Mouse (Mus musculus): ENCODE measurements around the gene Tmem262. TPM values are rescaled to one million over a fixed set of nuclear protein-coding genes. Genes with fewer than 3 reads are reported as not detected.

Tmem262 gene
- polyA plus RNA-seq, 1 experiment, result 219 TPM

DNA sequence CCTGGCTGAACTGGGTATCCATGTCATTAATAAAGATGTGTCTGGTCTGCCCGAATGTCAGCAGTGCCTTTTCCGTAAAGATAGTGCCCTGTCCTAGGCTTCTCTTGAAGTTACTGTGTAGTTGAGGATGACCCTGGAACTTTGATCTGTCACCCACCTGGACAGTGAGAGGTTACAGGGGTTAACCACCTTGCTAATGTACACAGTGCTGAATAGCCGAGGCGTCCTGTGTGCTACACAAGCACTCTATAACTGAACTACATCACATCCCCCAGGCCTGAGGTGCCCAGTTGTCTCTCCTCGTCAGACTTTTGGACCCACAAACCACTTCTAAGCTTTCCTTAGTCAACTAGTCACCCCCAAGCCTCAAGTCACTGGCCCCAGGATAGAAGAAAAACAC lies 17.4 kb upstream of the Tmem262 start:
- Histone ChIP-seq H3K27me3 (ENCODE audit: control insufficient read depth, insufficient read depth, low read length) (no peaks in the 10 kb centered on the region), H3K4me3 (ENCODE audit: control insufficient read depth, low read depth, low read length) (peak overlapping the region; percentile 94), H3K4me1 (ENCODE audit: control insufficient read depth, insufficient read depth, low read length) (peaks cover 18% of the 10 kb centered on the region), H3K27ac (ENCODE audit: control insufficient read depth, insufficient read depth, low read depth, low read length) (peak overlapping the region; percentile 95), H3K36me3 (ENCODE audit: control insufficient read depth, insufficient read depth, low read length) (no peaks in the 10 kb centered on the region)
- TF ChIP-seq CTCF (IDR thresholded peaks at IDR 0.05; ENCODE audit: control insufficient read depth, insufficient read depth, insufficient replicate concordance, low read depth, low read length) (no peak), POLR2A (IDR thresholded peaks at IDR 0.05; ENCODE audit: control insufficient read depth, low read depth, low read length) (no peak; the same call in 1 of the 2 replicates)

DNA sequence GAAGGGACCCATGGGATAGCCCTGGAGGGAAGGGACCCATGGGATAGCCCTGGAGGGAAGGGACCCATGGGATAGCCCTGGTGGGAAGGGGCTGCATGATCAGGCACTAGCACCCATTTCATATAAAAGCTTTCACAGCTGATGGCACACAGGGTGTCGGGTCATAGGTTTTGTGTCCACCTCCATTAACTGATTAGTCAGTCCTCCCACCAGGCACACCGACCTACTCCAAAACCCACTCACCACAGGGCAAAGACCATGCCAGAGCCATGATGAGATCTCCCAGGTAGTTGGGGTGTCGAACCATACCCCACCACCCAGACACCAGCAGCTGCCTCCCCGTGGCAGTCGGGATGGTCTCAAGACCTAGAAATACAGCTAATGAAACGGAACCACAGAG lies 16.8 kb upstream of the Tmem262 start:
- no peaks in the 10 kb centered on the region for H3K36me3 ChIP-seq (ENCODE audit: control insufficient read depth, insufficient read depth, low read length)
- peaks cover 24% of the 10 kb centered on the region for H3K4me1 ChIP-seq (ENCODE audit: control insufficient read depth, insufficient read depth, low read length)
- TF ChIP-seq POLR2A (IDR thresholded peaks at IDR 0.05; ENCODE audit: control insufficient read depth, low read depth, low read length), result no peak
- TF ChIP-seq CTCF (IDR thresholded peaks at IDR 0.05; ENCODE audit: control insufficient read depth, insufficient read depth, insufficient replicate concordance, low read depth, low read length), result no peak
- H3K27me3 ChIP-seq (ENCODE audit: control insufficient read depth, insufficient read depth, low read length), result no peaks in the 10 kb centered on the region
- no peak overlapping the region for H3K27ac ChIP-seq (ENCODE audit: control insufficient read depth, insufficient read depth, low read depth, low read length)
- peak overlapping the region; percentile 94 for H3K4me3 ChIP-seq (ENCODE audit: control insufficient read depth, low read depth, low read length)

DNA sequence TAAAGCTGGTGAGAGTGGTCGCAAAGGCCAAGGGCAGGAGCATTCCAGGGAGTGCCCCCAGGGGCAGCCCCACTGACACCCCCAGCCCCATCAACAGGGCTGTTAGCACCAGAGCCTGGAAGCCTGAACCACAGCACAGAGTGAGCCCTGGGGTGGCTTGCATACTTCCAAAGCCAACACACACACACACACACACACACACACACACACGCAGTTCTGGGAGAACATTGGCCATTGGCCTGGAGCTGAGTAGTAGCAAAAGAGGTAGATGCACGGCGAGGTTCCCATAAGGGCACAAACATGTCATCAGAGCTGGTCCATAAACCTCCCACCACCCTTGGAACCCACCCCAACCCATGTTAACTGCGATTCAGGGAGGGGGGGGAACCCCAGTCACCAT lies 13.3 kb upstream of the Tmem262 start:
- H3K27me3 ChIP-seq (ENCODE audit: control insufficient read depth, insufficient read depth, low read length), result no peaks in the 10 kb centered on the region
- no peak overlapping the region for H3K4me3 ChIP-seq (ENCODE audit: control insufficient read depth, low read depth, low read length)
- TF ChIP-seq POLR2A (IDR thresholded peaks at IDR 0.05; ENCODE audit: control insufficient read depth, low read depth, low read length) (no peak), CTCF (IDR thresholded peaks at IDR 0.05; ENCODE audit: control insufficient read depth, insufficient read depth, insufficient replicate concordance, low read depth, low read length) (no peak)
- no peak overlapping the region for H3K27ac ChIP-seq (ENCODE audit: control insufficient read depth, insufficient read depth, low read depth, low read length)
- peaks cover 23% of the 10 kb centered on the region for H3K4me1 ChIP-seq (ENCODE audit: control insufficient read depth, insufficient read depth, low read length)
- H3K36me3 ChIP-seq (ENCODE audit: control insufficient read depth, insufficient read depth, low read length), result no peaks in the 10 kb centered on the region

DNA sequence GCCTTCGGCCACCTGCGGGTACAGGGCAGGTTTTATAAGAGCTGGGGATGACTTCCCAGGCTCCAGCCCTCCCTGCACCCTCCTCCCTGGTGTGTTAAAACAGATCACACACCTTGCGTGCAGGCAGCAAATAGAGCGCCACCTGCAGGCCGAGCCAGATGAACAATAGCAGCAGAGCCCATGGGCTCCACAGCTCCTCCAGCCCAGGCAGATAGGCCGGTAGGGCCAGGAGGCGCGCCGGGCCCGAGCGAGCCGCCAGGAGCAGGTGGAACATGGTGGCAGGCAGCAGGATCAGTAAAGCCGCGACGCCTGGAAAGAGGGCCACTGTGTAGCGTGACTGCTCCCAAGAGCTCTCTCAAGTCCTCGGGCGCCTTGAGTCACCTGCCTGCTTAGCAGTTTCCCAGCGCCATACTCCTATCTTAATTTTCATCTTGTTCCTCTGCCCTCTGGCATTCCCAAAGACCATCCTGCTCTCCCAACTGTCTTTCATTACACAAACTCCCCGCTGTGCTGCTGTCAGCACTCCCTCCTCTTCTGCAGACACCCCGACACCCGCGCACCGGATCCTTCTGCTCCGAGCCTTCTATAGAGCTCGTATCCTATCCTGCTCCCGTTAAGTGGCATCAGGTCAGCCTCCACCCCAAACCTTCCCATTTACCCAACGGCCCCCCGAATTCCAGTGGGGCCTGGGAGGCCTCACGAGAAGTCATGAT lies 12.7 kb upstream of the Tmem262 start:
- no peak overlapping the region for H3K27ac ChIP-seq (ENCODE audit: control insufficient read depth, insufficient read depth, low read depth, low read length)
- no peaks in the 10 kb centered on the region for H3K27me3 ChIP-seq (ENCODE audit: control insufficient read depth, insufficient read depth, low read length)
- H3K4me3 ChIP-seq (ENCODE audit: control insufficient read depth, low read depth, low read length), result peak overlapping the region; percentile 10
- peaks cover 22% of the 10 kb centered on the region for H3K4me1 ChIP-seq (ENCODE audit: control insufficient read depth, insufficient read depth, low read length)
- H3K36me3 ChIP-seq (ENCODE audit: control insufficient read depth, insufficient read depth, low read length), result no peaks in the 10 kb centered on the region
- TF ChIP-seq POLR2A (IDR thresholded peaks at IDR 0.05; ENCODE audit: control insufficient read depth, low read depth, low read length) (0 out of 2 replicates have a peak, but pooled peaks have one; percentile 12), CTCF (IDR thresholded peaks at IDR 0.05; ENCODE audit: control insufficient read depth, insufficient read depth, insufficient replicate concordance, low read depth, low read length) (peak; percentile 81)

DNA sequence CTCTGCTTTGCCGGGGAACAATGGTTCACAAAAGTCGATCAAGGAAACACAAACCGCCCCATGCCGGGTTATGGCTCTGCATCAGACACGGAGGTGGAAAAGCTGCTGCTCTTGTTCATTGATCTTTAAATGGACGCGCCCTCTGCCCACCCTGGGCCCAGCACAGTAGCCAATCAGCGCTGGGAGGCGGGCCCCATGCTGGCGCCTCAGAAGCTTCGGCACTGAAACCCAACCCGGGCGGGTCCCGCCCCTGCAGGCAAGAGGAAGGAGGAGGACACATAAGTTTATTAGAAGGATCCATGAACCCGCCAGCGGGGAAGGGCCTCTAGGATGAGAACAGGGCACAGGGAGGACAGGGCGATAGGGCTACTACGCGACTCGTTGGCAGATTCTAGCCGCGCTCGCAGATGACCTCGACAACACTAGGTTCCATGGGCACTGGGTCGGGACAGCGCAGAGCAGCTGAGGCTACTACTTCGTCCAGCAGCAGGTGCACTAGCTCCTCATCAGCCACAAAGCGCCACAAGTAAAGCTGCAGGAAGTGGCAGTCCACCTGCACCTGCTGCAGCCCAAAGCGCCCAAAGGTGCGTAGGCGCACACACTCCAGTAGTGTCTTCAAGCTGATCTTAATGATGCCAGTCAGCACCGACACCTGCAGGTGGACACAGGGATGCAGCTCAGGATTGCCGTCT lies 12.0 kb upstream of the Tmem262 start, which contains the start of gene Tm7sf2:
TSS of gene Tm7sf2 (minus strand) at position 650 of the 692 bp plus-strand sequence.
- no peak within 1 kb of the TSS for H3K27ac ChIP-seq (ENCODE audit: control insufficient read depth, insufficient read depth, low read depth, low read length)
- TF ChIP-seq CTCF (IDR thresholded peaks at IDR 0.05; ENCODE audit: control insufficient read depth, insufficient read depth, insufficient replicate concordance, low read depth, low read length) (no peak), POLR2A (IDR thresholded peaks at IDR 0.05; ENCODE audit: control insufficient read depth, low read depth, low read length) (no peak)
- peaks cover 20% of the 10 kb centered on the region for H3K4me1 ChIP-seq (ENCODE audit: control insufficient read depth, insufficient read depth, low read length)
- no peaks in the 10 kb centered on the region for H3K27me3 ChIP-seq (ENCODE audit: control insufficient read depth, insufficient read depth, low read length)
- no peaks in the 10 kb centered on the region for H3K36me3 ChIP-seq (ENCODE audit: control insufficient read depth, insufficient read depth, low read length)
- H3K4me3 ChIP-seq (ENCODE audit: control insufficient read depth, low read depth, low read length), result peak within 1 kb of the TSS; percentile 41

DNA sequence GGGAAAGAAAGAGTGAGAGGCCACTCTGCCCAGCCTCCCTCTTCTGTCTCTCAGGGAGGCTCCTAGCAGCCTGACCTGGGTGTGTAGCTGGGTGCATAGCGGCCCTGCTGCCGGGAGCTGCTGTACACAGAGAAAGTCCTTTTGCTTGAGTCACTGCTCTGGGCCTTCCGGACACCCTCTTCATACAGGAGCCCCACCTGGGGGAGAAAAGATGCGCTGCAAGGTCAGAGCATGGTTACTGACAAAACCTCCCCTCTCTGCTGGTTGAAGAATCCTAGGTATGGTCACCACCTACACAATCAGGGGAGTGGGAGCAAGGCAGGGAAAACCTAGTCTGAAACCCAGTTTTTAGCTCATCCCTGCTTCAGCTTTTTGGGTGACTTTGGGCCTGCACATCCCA lies 10.9 kb upstream of the Tmem262 start:
- no peak for TF ChIP-seq CTCF (IDR thresholded peaks at IDR 0.05; ENCODE audit: control insufficient read depth, insufficient read depth, insufficient replicate concordance, low read depth, low read length)
- TF ChIP-seq POLR2A (IDR thresholded peaks at IDR 0.05; ENCODE audit: control insufficient read depth, low read depth, low read length), result no peak
- Histone ChIP-seq H3K4me3 (ENCODE audit: control insufficient read depth, low read depth, low read length) (no peak overlapping the region), H3K27ac (ENCODE audit: control insufficient read depth, insufficient read depth, low read depth, low read length) (no peak overlapping the region), H3K27me3 (ENCODE audit: control insufficient read depth, insufficient read depth, low read length) (no peaks in the 10 kb centered on the region), H3K4me1 (ENCODE audit: control insufficient read depth, insufficient read depth, low read length) (peaks cover 19% of the 10 kb centered on the region), H3K36me3 (ENCODE audit: control insufficient read depth, insufficient read depth, low read length) (no peaks in the 10 kb centered on the region)

DNA sequence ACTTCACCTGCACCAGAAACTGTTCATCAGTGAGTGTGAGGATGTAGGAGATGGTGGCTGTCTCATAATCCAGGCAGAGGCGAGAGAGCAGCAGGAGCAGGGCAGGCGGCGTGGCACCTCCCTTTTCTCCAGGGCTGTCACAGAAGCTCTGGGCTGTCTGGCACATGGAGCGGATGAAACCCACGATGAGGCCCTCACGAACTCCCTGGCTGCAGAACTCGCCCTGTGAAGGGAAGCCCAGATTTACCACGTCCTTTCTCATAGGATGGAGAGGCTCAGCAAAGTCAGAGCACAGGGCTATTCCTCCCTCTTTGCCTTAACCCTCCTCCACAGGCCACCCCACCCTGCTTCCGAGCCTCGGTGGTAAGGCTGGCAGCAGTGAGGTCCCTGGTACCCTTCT lies 10.0 kb upstream of the Tmem262 start:
- Histone ChIP-seq H3K27ac (ENCODE audit: control insufficient read depth, insufficient read depth, low read depth, low read length) (no peak overlapping the region), H3K4me1 (ENCODE audit: control insufficient read depth, insufficient read depth, low read length) (peaks cover 19% of the 10 kb centered on the region), H3K36me3 (ENCODE audit: control insufficient read depth, insufficient read depth, low read length) (no peaks in the 10 kb centered on the region; the same call in 1 of the 2 replicates), H3K4me3 (ENCODE audit: control insufficient read depth, low read depth, low read length) (no peak overlapping the region), H3K27me3 (ENCODE audit: control insufficient read depth, insufficient read depth, low read length) (no peaks in the 10 kb centered on the region)
- TF ChIP-seq POLR2A (IDR thresholded peaks at IDR 0.05; ENCODE audit: control insufficient read depth, low read depth, low read length), result no peak
- TF ChIP-seq CTCF (IDR thresholded peaks at IDR 0.05; ENCODE audit: control insufficient read depth, insufficient read depth, insufficient replicate concordance, low read depth, low read length), result no peak

Data from testis, adult 2 months (tissue).